In genomic region chr9:64016092-64016491, GRCm38 (mm10) we compare ENCODE assay signal across 13 mouse cellular contexts. TPM values are rescaled to one million over a fixed set of nuclear protein-coding genes. Genes with fewer than 3 reads are reported as not detected.
DNase-seq lines count a peak whose midpoint lies in the region; ATAC-seq lines count a peak whose summit lies in the region.
"Had no signal": no experiment of that assay in that cellular context is flagged by ENCODE, and none has a peak within 500 bp of the region (broad histone marks: within the 10 kb centered on the region; RNA-seq: fewer than 3 reads in every experiment).

No protein-coding gene starts in this region.

- peak overlapping the region; percentile 99 for H3K27ac ChIP-seq in heart, embryonic 13.5 days (replicated peaks)
- H3K27ac ChIP-seq in lung, embryonic 16.5 days (ENCODE audit: low read length), result peak overlapping the region; percentile 98; the same call in 1 of the 2 replicates
- 0 out of 2 replicates have a peak overlapping the region, but pooled peaks have one; percentile 28 for H3K27ac ChIP-seq in intestine, embryonic 16.5 days (ENCODE audit: low read length)
- no peak overlapping the region for H3K27ac ChIP-seq in neural tube, embryonic 15.5 days (replicated peaks)
- H3K27ac ChIP-seq: midbrain, embryonic 13.5 days had no signal

- peak overlapping the region; percentile 93 for H3K4me3 ChIP-seq in heart, embryonic 13.5 days
- H3K4me3 ChIP-seq in lung, embryonic 16.5 days (ENCODE audit: low read length), result peak overlapping the region; percentile 85; the same call in 1 of the 2 replicates
- no peak overlapping the region for H3K4me3 ChIP-seq in intestine, embryonic 16.5 days (ENCODE audit: low read length)
- H3K4me3 ChIP-seq in neural tube, embryonic 15.5 days (replicated peaks), result no peak overlapping the region

- peaks cover 72% of the 10 kb centered on the region for H3K36me3 ChIP-seq in heart, embryonic 13.5 days
- H3K36me3 ChIP-seq in lung, embryonic 16.5 days (ENCODE audit: control insufficient read depth, insufficient read depth, low read length), result peaks cover 24% of the 10 kb centered on the region
- peaks cover 19% of the 10 kb centered on the region for H3K36me3 ChIP-seq in intestine, embryonic 16.5 days (ENCODE audit: control insufficient read depth, insufficient read depth, low read length)
- 0 out of 2 replicates have a peak, but pooled peaks cover 4% of the 10 kb centered on the region for H3K36me3 ChIP-seq in neural tube, embryonic 15.5 days

- 38% methylated on average over 7 of the region's 7 CpGs for WGBS in heart, embryonic 13.5 days
- WGBS in lung, embryonic 16.5 days, result 56% methylated on average over 7 of the region's 7 CpGs
- 46% methylated on average over 7 of the region's 7 CpGs for WGBS in intestine, embryonic 16.5 days
- WGBS in neural tube, embryonic 15.5 days, result 32% methylated on average over 7 of the region's 7 CpGs

- ATAC-seq in heart, embryonic 13.5 days (ENCODE audit: extremely low read depth, insufficient number of reproducible peaks, low FRiP score, low TSS enrichment), result no peak
- no peak for ATAC-seq in lung, embryonic 16.5 days (ENCODE audit: low read depth)
- no peak for ATAC-seq in intestine, embryonic 16.5 days
- ATAC-seq in neural tube, embryonic 15.5 days (ENCODE audit: low FRiP score), result no peak
- ATAC-seq: CD4-positive, CD25-positive, alpha-beta regulatory T cell, adult 4 months; inflammation-experienced regulatory T-cells, adult 6 months; midbrain, embryonic 13.5 days had no signal

- peaks cover 57% of the 10 kb centered on the region for H3K4me1 ChIP-seq in heart, embryonic 13.5 days
- peaks cover 28% of the 10 kb centered on the region for H3K4me1 ChIP-seq in lung, embryonic 16.5 days (replicated peaks; ENCODE audit: control insufficient read depth, insufficient read depth, low read length)
- H3K4me1 ChIP-seq in intestine, embryonic 16.5 days (ENCODE audit: control insufficient read depth, insufficient read depth, low read length), result peaks cover 40% of the 10 kb centered on the region
- H3K4me1 ChIP-seq in neural tube, embryonic 15.5 days, result peaks cover 46% of the 10 kb centered on the region

- H3K9ac ChIP-seq in heart, embryonic 13.5 days, result peak overlapping the region; percentile 100
- H3K9ac ChIP-seq in lung, embryonic 16.5 days (ENCODE audit: low read length), result no peak overlapping the region
- H3K9ac ChIP-seq in intestine, embryonic 16.5 days (ENCODE audit: low read depth, low read length), result peak overlapping the region; percentile 13; the same call in 1 of the 2 replicates
- H3K9ac ChIP-seq in neural tube, embryonic 15.5 days (replicated peaks), result no peak overlapping the region

- DNase-seq in heart, adult 8-10 months (ENCODE audit: low spot score), result no peak
- DNase-seq in lung, postnatal 10 days, result no peak
- DNase-seq in urinary bladder, postnatal 10 days (ENCODE audit: low spot score), result no peak
- no peak for DNase-seq in urinary bladder, postnatal 4 days (ENCODE audit: low spot score in 2 of 2)
- DNase-seq: right cerebral cortex, adult 18-20 months; thymus, adult 2 months had no signal

- peak overlapping the region; percentile 98 for H3K4me2 ChIP-seq in heart, embryonic 13.5 days
- peak overlapping the region; percentile 88 for H3K4me2 ChIP-seq in lung, embryonic 16.5 days (ENCODE audit: low read depth, low read length)
- peak overlapping the region; percentile 83; the same call in 1 of the 2 replicates for H3K4me2 ChIP-seq in intestine, embryonic 16.5 days (ENCODE audit: low read depth, low read length)
- H3K4me2 ChIP-seq in neural tube, embryonic 15.5 days, result peak overlapping the region; percentile 90; the same call in 1 of the 2 replicates

- no peaks in the 10 kb centered on the region for H3K27me3 ChIP-seq in heart, embryonic 13.5 days (replicated peaks)
- H3K27me3 ChIP-seq in lung, embryonic 16.5 days (ENCODE audit: control insufficient read depth, insufficient read depth, low read depth, low read length), result no peaks in the 10 kb centered on the region
- H3K27me3 ChIP-seq in intestine, embryonic 16.5 days (replicated peaks; ENCODE audit: control insufficient read depth, insufficient read depth, low read length), result no peaks in the 10 kb centered on the region
- H3K27me3 ChIP-seq in neural tube, embryonic 15.5 days (replicated peaks), result peaks cover 12% of the 10 kb centered on the region

- peaks cover 9% of the 10 kb centered on the region for H3K9me3 ChIP-seq in heart, embryonic 13.5 days
- peaks cover 5% of the 10 kb centered on the region for H3K9me3 ChIP-seq in lung, embryonic 16.5 days (ENCODE audit: control insufficient read depth, low read length)
- peaks cover 6% of the 10 kb centered on the region; the same call in 1 of the 2 replicates for H3K9me3 ChIP-seq in intestine, embryonic 16.5 days (ENCODE audit: control insufficient read depth, low read length)
- no peaks in the 10 kb centered on the region for H3K9me3 ChIP-seq in neural tube, embryonic 15.5 days (replicated peaks)
- H3K9me3 ChIP-seq: midbrain, embryonic 13.5 days had no signal

RNA-seq across cellular contexts. Expression of gene Smad6, which starts 5.8 kb away (rescaled TPM):
- 18.5 and 19.3 TPM in 2 replicates for polyA plus RNA-seq in heart, embryonic 13.5 days (2015; fragmentation: Nextera tagmentation; extraction: Ambion mirVana)
- 10 to 100 TPM; 10.9 to 16.5 (median 11.9) TPM for total RNA-seq in heart, adult 8-10 months (2022)
- 6.8 and 8.6 TPM in 2 replicates for polyA plus RNA-seq in lung, embryonic 16.5 days (2015; fragmentation: Nextera tagmentation; extraction: Ambion mirVana)
- 3.9 and 8.1 TPM in 2 replicates for polyA plus RNA-seq in intestine, embryonic 16.5 days (2015; fragmentation: Nextera tagmentation; extraction: Ambion mirVana)
- 1.8 and 3.0 TPM in 2 replicates for polyA plus RNA-seq in neural tube, embryonic 15.5 days (2015; fragmentation: Nextera tagmentation; extraction: Ambion mirVana)
- polyA plus RNA-seq: inflammation-experienced regulatory T-cells, adult 6 months had no signal

Comparison
In these comparisons a context has a peak if more than half of its experiments do, and no peak if none do; other contexts are left out.
1. H3K4me3 ChIP-seq: peak in heart, embryonic 13.5 days (single experiment) and lung, embryonic 16.5 days (single experiment); none in intestine, embryonic 16.5 days (single experiment) and neural tube, embryonic 15.5 days (single experiment).
2. H3K9ac ChIP-seq: peak in heart, embryonic 13.5 days (single experiment) and intestine, embryonic 16.5 days (single experiment); none in lung, embryonic 16.5 days (single experiment) and neural tube, embryonic 15.5 days (single experiment).
3. Peak in every context shown above with its lines, with median percentiles within 50 percentile points of each other: H3K4me2 ChIP-seq.